14 mouse cellular contexts compared by ENCODE assay signal in the genomic region with DNA sequence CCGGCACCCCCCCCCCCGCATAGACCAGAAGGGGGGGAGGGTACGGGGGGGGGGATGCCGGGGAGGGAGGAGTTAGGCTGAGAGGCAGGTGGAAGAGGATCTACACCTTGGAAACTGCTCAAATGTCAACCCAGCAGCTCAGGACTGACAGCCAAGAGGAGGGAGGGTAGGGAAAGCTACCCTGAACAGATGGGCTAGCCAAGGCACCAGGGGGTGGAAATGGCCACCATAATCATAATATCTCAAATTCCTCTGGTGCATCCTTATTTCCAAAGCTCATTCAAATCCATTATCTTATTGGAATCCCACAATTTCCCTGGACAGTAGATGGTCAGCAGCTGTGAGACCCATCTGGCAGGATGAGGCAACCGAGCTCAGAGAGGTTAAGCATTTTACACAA. TPM values are rescaled to one million over a fixed set of nuclear protein-coding genes. Genes with fewer than 3 reads are reported as not detected.
DNase-seq lines count a peak whose midpoint lies in the region; ATAC-seq lines count a peak whose summit lies in the region.
"Had no signal": no experiment of that assay in that cellular context is flagged by ENCODE, and none has a peak within 500 bp of the region (broad histone marks: within the 10 kb centered on the region; RNA-seq: fewer than 3 reads in every experiment).

No protein-coding gene starts in this region.

- H3K27ac ChIP-seq in hindbrain, embryonic 12.5 days: peak overlapping the region; percentile 81

- intact Hi-C loops in left cerebral cortex, postnatal 4 days (cut with DNase I): no loop called here
- intact Hi-C loops in left cerebral cortex, postnatal 36 days (cut with DNase I): no loop called here
- intact Hi-C loops in heart, postnatal 36 days (cut with DNase I): no loop called here

- peak overlapping the region; percentile 38; the same call in 1 of the 2 replicates for H3K9ac ChIP-seq in hindbrain, embryonic 12.5 days
- H3K9ac ChIP-seq: heart, embryonic 12.5 days; liver, postnatal 0 days had no signal

- H3K4me3 ChIP-seq in hindbrain, embryonic 12.5 days: no peak overlapping the region
- H3K4me3 ChIP-seq: heart, embryonic 12.5 days; layer of hippocampus, adult 2 months had no signal

- WGBS in hindbrain, embryonic 12.5 days: 36% methylated on average over 1 of the region's 5 CpGs

- 0 out of 2 replicates have a peak, but pooled peaks cover under 1% of the 10 kb centered on the region for H3K36me3 ChIP-seq in hindbrain, embryonic 12.5 days
- H3K36me3 ChIP-seq: G1E; heart, embryonic 12.5 days had no signal

- no peaks in the 10 kb centered on the region for H3K9me3 ChIP-seq in hindbrain, embryonic 12.5 days (replicated peaks)
- H3K9me3 ChIP-seq: heart, embryonic 12.5 days had no signal

- no peaks in the 10 kb centered on the region for H3K27me3 ChIP-seq in hindbrain, embryonic 12.5 days

- H3K4me1 ChIP-seq in hindbrain, embryonic 12.5 days: peaks cover 64% of the 10 kb centered on the region
- H3K4me1 ChIP-seq: heart, embryonic 12.5 days had no signal

- DNase-seq in left cerebral cortex, postnatal 4 days: peak; percentile 47
- DNase-seq in left cerebral cortex, postnatal 36 days (ENCODE audit: low spot score in 2 of 2): no peak
- DNase-seq in cerebellum, adult 9-11 months: peak; percentile 86
- DNase-seq in retina, embryonic 14.5 days (ENCODE audit: low spot score): peak; percentile 43
- no peak for DNase-seq in heart, postnatal 36 days
- no peak for DNase-seq in liver
- DNase-seq: liver, postnatal 0 days; right cerebral cortex, postnatal 14 days had no signal

- H3K4me2 ChIP-seq in hindbrain, embryonic 12.5 days (replicated peaks): peak overlapping the region; percentile 37
- H3K4me2 ChIP-seq: heart, embryonic 12.5 days had no signal

- no peak for ATAC-seq in hindbrain, embryonic 12.5 days (ENCODE audit: low FRiP score)
- ATAC-seq: liver, postnatal 0 days had no signal

RNA-seq across cellular contexts. Expression of a gene that starts 19.7 kb away (rescaled TPM):
- total RNA-seq in left cerebral cortex, postnatal 4 days (2021): 10 to 100 TPM; 45.3 to 53.8 TPM
- total RNA-seq in left cerebral cortex, postnatal 36 days (2021): 10 to 100 TPM; 24.0 to 31.8 TPM
- polyA plus RNA-seq in hindbrain, embryonic 12.5 days (2016; fragmentation: Nextera tagmentation; extraction: Ambion mirVana): 20.7 and 20.9 TPM in 2 replicates
- 1 to 10 TPM; 6.7 to 7.8 TPM for total RNA-seq in heart, postnatal 36 days (2021)
- total RNA-seq: common myeloid progenitor, adult 5-6 weeks; megakaryocyte progenitor cell, adult 5-6 weeks had no signal
- polyA plus RNA-seq: G1E had no signal

Comparison
In these comparisons a context has a peak if more than half of its experiments do, and no peak if none do; other contexts are left out.
1. DNase-seq: peak in left cerebral cortex, postnatal 4 days (single experiment), cerebellum, adult 9-11 months (single experiment) and retina, embryonic 14.5 days (single experiment); none in left cerebral cortex, postnatal 36 days (0 of 2), heart, postnatal 36 days (0 of 2) and liver (single experiment).